Mouse (Mus musculus) CH12.LX (cell line): ENCODE results near the gene Gm5148. TPM values are rescaled to one million over a fixed set of nuclear protein-coding genes. Genes with fewer than 3 reads are reported as not detected.

Experiments
- DNase-seq: peaks from one replicate; pipeline ENCODE4 v3.0.0-alpha.2; 2013; ENCODE audit errors: extremely low read depth
- H3K27ac ChIP-seq: 2 replicates; pipeline ENCODE4 v1.5.1; 2012; ENCODE audit warnings: low read depth, mild to moderate bottlenecking, control low read depth, moderate library complexity; ENCODE audit not compliant: insufficient read depth
- H3K27me3 ChIP-seq: replicated peaks from 2 replicates; pipeline ENCODE3; 2012; ENCODE audit warnings: inconsistent platforms
- H3K36me3 ChIP-seq, 2 experiments: replicated peaks in 1 of 2; 2 replicates each; pipeline versions ENCODE3 to v1.6.1; 2012; ENCODE audit warnings: inconsistent platforms in 1 of 2, low read length in 1 of 2, mild to moderate bottlenecking in 1 of 2, mixed read lengths in 1 of 2, moderate library complexity in 1 of 2; ENCODE audit not compliant: control insufficient read depth in 1 of 2, insufficient read depth in 1 of 2
- H3K4me1 ChIP-seq, 2 experiments: 2 replicates each; pipeline ENCODE4 v1.6.1; 2012; ENCODE audit warnings: inconsistent platforms in 1 of 2, moderate library complexity in 1 of 2; ENCODE audit not compliant: insufficient read depth in 2 of 2, control insufficient read depth in 1 of 2
- H3K4me2 ChIP-seq: 2 replicates; pipeline ENCODE4 v1.6.1; 2012; ENCODE audit warnings: low read depth, mild to moderate bottlenecking, control low read depth; ENCODE audit not compliant: poor library complexity, insufficient read depth, severe bottlenecking
- H3K4me3 ChIP-seq, 3 experiments: fragments of 150-350 bp in 1 of 3; sonication (generic) in 1 of 3; replicated peaks in 1 of 3; 2 replicates each; pipeline versions ENCODE3 to v1.5.1; 2011 to 2012; ENCODE audit warnings: low read depth in 2 of 3, low read length in 2 of 3, mild to moderate bottlenecking in 2 of 3, moderate library complexity in 2 of 3, control low read depth in 1 of 3, improper control_type of control experiment in 1 of 3, inconsistent platforms in 1 of 3, mixed read lengths in 1 of 3; ENCODE audit not compliant: poor library complexity in 1 of 3
- H3K79me2 ChIP-seq: replicated peaks from 2 replicates; pipeline ENCODE4 v1.6.1; 2012; ENCODE audit warnings: mild to moderate bottlenecking, moderate library complexity; ENCODE audit not compliant: control insufficient read depth, poor library complexity, insufficient read depth, severe bottlenecking; ENCODE audit errors: extremely low read depth
- H3K9ac ChIP-seq: 2 replicates; pipeline ENCODE4 v1.6.1; 2012; ENCODE audit warnings: low read depth, mild to moderate bottlenecking, control low read depth, moderate library complexity; ENCODE audit not compliant: insufficient read depth
- H3K9me3 ChIP-seq: replicated peaks from 2 replicates; pipeline ENCODE3; 2012; ENCODE audit warnings: low read length, inconsistent platforms, mixed read lengths
- BHLHE40 ChIP-seq: IDR thresholded peaks from 2 replicates; pipeline ENCODE4 v1.6.1; 2011; ENCODE audit warnings: mild to moderate bottlenecking, low read depth, low read length, improper control_type of control experiment
- CHD2 ChIP-seq: IDR thresholded peaks from 2 replicates; pipeline ENCODE4 v1.6.1; 2011; ENCODE audit warnings: low read length, improper control_type of control experiment
- EP300 ChIP-seq: IDR thresholded peaks from 2 replicates; pipeline ENCODE4 v1.6.1; 2011; ENCODE audit warnings: low read length, improper control_type of control experiment
- GABPA ChIP-seq: IDR thresholded peaks from 2 replicates; pipeline ENCODE4 v1.6.1; 2012; ENCODE audit warnings: low read depth, low read length, improper control_type of control experiment, inconsistent platforms; ENCODE audit not compliant: insufficient replicate concordance
- IRF4 ChIP-seq: IDR thresholded peaks from 2 replicates; pipeline ENCODE4 v1.6.1; 2014; ENCODE audit warnings: low read depth, mild to moderate bottlenecking, inconsistent platforms, low read length, improper control_type of control experiment
- JUN ChIP-seq: IDR thresholded peaks from 2 replicates; pipeline ENCODE4 v1.6.1; 2011; ENCODE audit warnings: low read depth, mild to moderate bottlenecking, low read length, improper control_type of control experiment, moderate library complexity; ENCODE audit not compliant: insufficient read depth
- JUND ChIP-seq: conservative IDR thresholded peaks from 2 replicates; pipeline ENCODE4 v1.6.1; 2011; ENCODE audit warnings: low read depth, low read length, improper control_type of control experiment
- KAT2A ChIP-seq: IDR thresholded peaks from 2 replicates; pipeline ENCODE4 v1.6.1; 2012; ENCODE audit warnings: low read length, improper control_type of control experiment, inconsistent platforms; ENCODE audit not compliant: insufficient replicate concordance
- MAX ChIP-seq: IDR thresholded peaks from 2 replicates; pipeline ENCODE4 v1.6.1; 2011; ENCODE audit warnings: low read length, improper control_type of control experiment
- MAZ ChIP-seq: IDR thresholded peaks from 2 replicates; pipeline ENCODE4 v1.6.1; 2012; ENCODE audit warnings: low read depth, mild to moderate bottlenecking, inconsistent platforms, low read length, improper control_type of control experiment, moderate library complexity
- MYC ChIP-seq: IDR thresholded peaks from 2 replicates; pipeline ENCODE4 v1.6.1; 2011; ENCODE audit warnings: low read depth, mild to moderate bottlenecking, improper control_type of control experiment, low read length
- PAX5 ChIP-seq: IDR thresholded peaks from 2 replicates; pipeline ENCODE4 v1.6.1; 2012; ENCODE audit warnings: low read length, inconsistent platforms, mixed read lengths
- POLR2A ChIP-seq: IDR thresholded peaks from 2 replicates; pipeline ENCODE4 v1.6.1; 2011; ENCODE audit warnings: low read depth, mild to moderate bottlenecking, improper control_type of control experiment, low read length
- RCOR1 ChIP-seq: conservative IDR thresholded peaks from 2 replicates; pipeline ENCODE4 v1.6.1; 2012; ENCODE audit warnings: low read depth, mild to moderate bottlenecking, inconsistent platforms, low read length, improper control_type of control experiment
- TBP ChIP-seq: conservative IDR thresholded peaks from 2 replicates; pipeline ENCODE4 v1.6.1; 2011; ENCODE audit warnings: low read depth, low read length, improper control_type of control experiment
- TCF12 ChIP-seq: IDR thresholded peaks from 2 replicates; pipeline ENCODE4 v1.6.1; 2014; ENCODE audit warnings: low read depth, mild to moderate bottlenecking, inconsistent platforms, low read length, improper control_type of control experiment
- USF1 ChIP-seq: IDR thresholded peaks from 2 replicates; pipeline ENCODE4 v1.6.1; 2014; ENCODE audit warnings: low read depth, mild to moderate bottlenecking, inconsistent platforms, low read length, improper control_type of control experiment
- USF2 ChIP-seq: conservative IDR thresholded peaks from 2 replicates; pipeline ENCODE4 v1.6.1; 2011; ENCODE audit warnings: low read depth, low read length, improper control_type of control experiment
- ZC3H11A ChIP-seq: IDR thresholded peaks from 2 replicates; pipeline ENCODE4 v1.6.1; 2012; ENCODE audit warnings: low read depth, mild to moderate bottlenecking, inconsistent platforms, low read length, improper control_type of control experiment
- ZKSCAN1 ChIP-seq: IDR thresholded peaks from 2 replicates; pipeline ENCODE4 v1.6.1; 2012; ENCODE audit warnings: low read depth, inconsistent platforms, low read length, improper control_type of control experiment, borderline replicate concordance
- dilution Hi-C: fragments of 300-500 bp; cut with MboI; formaldehyde crosslinking; loops from 2 replicates; pipeline ENCODE4 v1.14.3; 2020; ENCODE audit warnings: low sequenced_read_pairs; ENCODE audit not compliant: extremely low pct_unique_long_range_greater_than_20kb, extremely low pct_ligation_motif_present
- in situ Hi-C: fragments of 300-500 bp; cut with MboI; formaldehyde crosslinking; loops from 3 replicates; pipeline ENCODE4 v1.14.3; 2019; ENCODE audit warnings: low sequenced_read_pairs, low pct_ligation_motif_present, low pct_unique_long_range_greater_than_20kb, mixed read lengths
- polyA plus RNA-seq: library from polyadenylated mRNA; unstranded; fragments of >175 nt; gene quantifications from 2 replicates; pipeline ENCODE4 v1.2.1, GENCODE M21; 2012; ENCODE audit warnings: low read depth; ENCODE audit not compliant: insufficient read length
- total RNA-seq, 2 experiments: library from RNA; depleted of rRNA; stranded (reverse); fragments of 300-350 nt in 1 of 2; fragments of >200 nt in 1 of 2; gene quantifications; 2 replicates each; pipeline ENCODE4 v1.2.3; 2012 to 2014

Gene Gm5148
- total and polyA plus RNA-seq, 3 experiments: 146 TPM; not detected in 2

GRCm38 (mm10) chr3:37667119-37667467, 57.2 kb downstream of the Gm5148 start:
- no peak overlapping the region for H3K27ac ChIP-seq
- no peaks in the 10 kb centered on the region for H3K36me3 ChIP-seq
- TF ChIP-seq TCF12: no peak
- no peak for TF ChIP-seq GABPA
- no peak for TF ChIP-seq IRF4
- TF ChIP-seq JUN: no peak
- TF ChIP-seq EP300: no peak
- in situ Hi-C loops: no loop called here
- no peaks in the 10 kb centered on the region for H3K27me3 ChIP-seq
- no peaks in the 10 kb centered on the region for H3K9me3 ChIP-seq
- DNase-seq: no peak
- H3K9ac ChIP-seq: no peak overlapping the region
- H3K4me2 ChIP-seq: no peak overlapping the region
- dilution Hi-C loops: no loop called here
- no peaks in the 10 kb centered on the region for H3K79me2 ChIP-seq
- no peak overlapping the region for H3K4me3 ChIP-seq
- peaks cover 0 to 2% of the 10 kb centered on the region in 2 experiments; a peak in 2 of 4 replicates for H3K4me1 ChIP-seq

- dilution Hi-C loops: no loop called here
Measured at GRCm38 (mm10) chr3:37666291-37667118, 57.8 kb downstream of the Gm5148 start.

More at GRCm38 (mm10) chr3:37666291-37667118, 57.8 kb downstream of the Gm5148 start:
- Histone ChIP-seq H3K9me3 (no peaks in the 10 kb centered on the region), H3K9ac (no peak overlapping the region), H3K27ac (no peak overlapping the region), H3K4me1 (no peaks in the 10 kb centered on the region), H3K36me3 (no peaks in the 10 kb centered on the region), H3K4me2 (no peak overlapping the region), H3K4me3 (no peak overlapping the region), H3K27me3 (no peaks in the 10 kb centered on the region), H3K79me2 (no peaks in the 10 kb centered on the region)
- in situ Hi-C loops: no loop called here
- TF ChIP-seq USF1 (no peak), MAX (no peak), TBP (no peak), RCOR1 (no peak), JUND (no peak), KAT2A (no peak), CHD2 (no peak), MYC (no peak), IRF4 (no peak), PAX5 (no peak), USF2 (no peak), POLR2A (no peak), BHLHE40 (no peak), EP300 (no peak), MAZ (no peak), ZKSCAN1 (no peak), JUN (no peak), ZC3H11A (no peak)
- DNase-seq: no peak

Other genes with a start within 250 kb of the Gm5148 start
- not detected in 2 replicates for gene Spry1, start 84.5 kb downstream of the Gm5148 start, total RNA-seq (2012; rRNA removed)
- gene Spry1, start 84.5 kb downstream of the Gm5148 start, total RNA-seq (2014; rRNA removed): not detected in 2 replicates
- gene Spry1, start 84.5 kb downstream of the Gm5148 start, polyA plus RNA-seq: not detected in 2 replicates